Mouse (Mus musculus) heart, embryonic 12.5 days (tissue): ENCODE measurements around the gene Dpep1. TPM values are rescaled to one million over a fixed set of nuclear protein-coding genes. Genes with fewer than 3 reads are reported as not detected.

Experiments
- ATAC-seq: fragments of 200-750 bp; cut with Nextera tagmentation; 2 replicates; pipeline ENCODE4 v1.8.0; 2017; ENCODE audit warnings: moderate TSS enrichment, moderate library complexity; ENCODE audit not compliant: insufficient number of reproducible peaks, low FRiP score
- H3K27ac ChIP-seq: fragments of 300-500 bp; sonication (generic); 2 replicates; pipeline ENCODE4 v1.5.1; 2016; ENCODE audit warnings: mild to moderate bottlenecking, moderate library complexity; ENCODE audit not compliant: poor library complexity, severe bottlenecking
- H3K27me3 ChIP-seq: fragments of 300-500 bp; sonication (generic); replicated peaks from 2 replicates; pipeline ENCODE4 v1.6.1; 2016; ENCODE audit warnings: mild to moderate bottlenecking, moderate library complexity
- H3K36me3 ChIP-seq: fragments of 300-500 bp; sonication (generic); 2 replicates; pipeline ENCODE4 v1.6.1; 2016; ENCODE audit warnings: mild to moderate bottlenecking, moderate library complexity
- H3K4me1 ChIP-seq: fragments of 300-500 bp; sonication (generic); replicated peaks from 2 replicates; pipeline ENCODE4 v1.6.1; 2016; ENCODE audit warnings: mild to moderate bottlenecking
- H3K4me2 ChIP-seq: fragments of 300-500 bp; sonication (generic); 2 replicates; pipeline ENCODE4 v1.6.1; 2016; ENCODE audit warnings: mild to moderate bottlenecking, moderate library complexity
- H3K4me3 ChIP-seq: fragments of 300-500 bp; sonication (generic); 2 replicates; pipeline ENCODE4 v1.5.1; 2016; ENCODE audit warnings: mild to moderate bottlenecking
- H3K9ac ChIP-seq: fragments of 300-500 bp; sonication (generic); 2 replicates; pipeline ENCODE4 v1.6.1; 2016; ENCODE audit warnings: mild to moderate bottlenecking, moderate library complexity
- H3K9me3 ChIP-seq: fragments of 300-500 bp; sonication (generic); replicated peaks from 2 replicates; pipeline ENCODE4 v1.6.1; 2016; ENCODE audit warnings: mild to moderate bottlenecking, moderate library complexity
- WGBS: fragments of 180-500 bp; shearing (Covaris S2); methylation state at CpG from one replicate; pipeline ENCODE4 v1.1.7; 2016; 5-methylcytosine and 5-hydroxymethylcytosine counted together
- polyA plus RNA-seq: library from polyadenylated mRNA; unstranded; fragments of >200 nt; fragmentation: Nextera tagmentation; extraction: Ambion mirVana; gene quantifications from 2 replicates; pipeline ENCODE4 v1.2.1, GENCODE M21; 2016

The Dpep1 gene
- polyA plus RNA-seq, 1 experiment from 2014 or later, result 2.8 TPM

GRCm38 (mm10) chr8:123250940-123251339 lies 64.9 kb downstream of the Dpep1 start:
- H3K4me3 ChIP-seq, result no peak overlapping the region
- H3K9ac ChIP-seq, result no peak overlapping the region
- no peak overlapping the region for H3K4me2 ChIP-seq
- no peaks in the 10 kb centered on the region for H3K27me3 ChIP-seq
- H3K27ac ChIP-seq, result no peak overlapping the region
- peaks cover 60% of the 10 kb centered on the region for H3K36me3 ChIP-seq
- 93% methylated on average over 5 of the region's 5 CpGs for WGBS
- H3K9me3 ChIP-seq, result no peaks in the 10 kb centered on the region
- peaks cover 22% of the 10 kb centered on the region for H3K4me1 ChIP-seq
- ATAC-seq, result no peak

Other genes starting within 250 kb of the Dpep1 start
- gene Ankrd11, start 144.0 kb upstream of the Dpep1 start, polyA plus RNA-seq, result 62.4 and 64.8 TPM in 2 replicates
- 77.3 and 79.9 TPM in 2 replicates for gene Spg7, start 123.3 kb upstream of the Dpep1 start, polyA plus RNA-seq
- 1,041 and 1,045 TPM in 2 replicates for gene Rpl13, start 83.9 kb upstream of the Dpep1 start, polyA plus RNA-seq
- gene Cpne7, start 68.9 kb upstream of the Dpep1 start, polyA plus RNA-seq, result 0.18 and 0.24 TPM in 2 replicates
- 5.4 and 5.8 TPM in 2 replicates for gene Sult5a1, start 27.9 kb upstream of the Dpep1 start, polyA plus RNA-seq
- gene Chmp1a, start 26.5 kb downstream of the Dpep1 start, polyA plus RNA-seq, result 97.9 and 102 TPM in 2 replicates
- 3.4 and 4.2 TPM in 2 replicates for gene Spata33, start 26.6 kb downstream of the Dpep1 start, polyA plus RNA-seq
- 20.3 and 23.6 TPM in 2 replicates for gene Cdk10, start 38.6 kb downstream of the Dpep1 start, polyA plus RNA-seq
- gene Spata2l, start 50.0 kb downstream of the Dpep1 start, polyA plus RNA-seq, result 2.3 and 2.5 TPM in 2 replicates
- 16.0 and 18.2 TPM in 2 replicates for gene Zfp276, start 68.0 kb downstream of the Dpep1 start, polyA plus RNA-seq
- 19.5 and 20.0 TPM in 2 replicates for gene Vps9d1, start 68.1 kb downstream of the Dpep1 start, polyA plus RNA-seq
- 23.0 and 23.6 TPM in 2 replicates for gene Fanca, start 132.3 kb downstream of the Dpep1 start, polyA plus RNA-seq
- 2.8 and 3.4 TPM in 2 replicates for gene Spire2, start 146.5 kb downstream of the Dpep1 start, polyA plus RNA-seq
- gene Tcf25, start 187.5 kb downstream of the Dpep1 start, polyA plus RNA-seq, result 172 TPM in 2 replicates
- not detected in 2 replicates for gene Mc1r, start 220.9 kb downstream of the Dpep1 start, polyA plus RNA-seq
- 7.6 and 9.1 TPM in 2 replicates for gene Tubb3, start 225.2 kb downstream of the Dpep1 start, polyA plus RNA-seq
- gene Def8, start 237.3 kb downstream of the Dpep1 start, polyA plus RNA-seq, result 34.7 and 36.0 TPM in 2 replicates